Mouse (Mus musculus) forebrain, embryonic 14.5 days (tissue): Measurements from ENCODE around the gene Elovl1. TPM values are rescaled to one million over a fixed set of nuclear protein-coding genes. Genes with fewer than 3 reads are reported as not detected.

Experiments
- ATAC-seq: fragments of 200-750 bp; cut with Nextera tagmentation; 2 replicates; pipeline ENCODE4 v1.8.0; 2017; ENCODE audit warnings: mild to moderate bottlenecking, moderate library complexity
- DNase-seq: peaks from one replicate; pipeline ENCODE4 v3.0.0-alpha.2; 2015; ENCODE audit warnings: low spot score
- H3K27ac ChIP-seq: fragments of 300-500 bp; sonication (generic); 2 replicates; pipeline ENCODE4 v1.5.1; 2014; ENCODE audit warnings: low read depth, mild to moderate bottlenecking, control low read depth, low read length, moderate library complexity
- H3K27me3 ChIP-seq: fragments of 300-500 bp; sonication (generic); replicated peaks from 2 replicates; pipeline ENCODE4 v1.6.1; 2014; ENCODE audit warnings: low read length, control low read depth, mixed read lengths; ENCODE audit not compliant: control insufficient read depth, insufficient read depth
- H3K36me3 ChIP-seq: fragments of 300-500 bp; sonication (generic); 2 replicates; pipeline ENCODE4 v1.6.1; 2014; ENCODE audit warnings: low read length, control low read depth; ENCODE audit not compliant: control insufficient read depth, insufficient read depth
- H3K4me1 ChIP-seq: fragments of 300-500 bp; sonication (generic); 2 replicates; pipeline ENCODE4 v1.6.1; 2014; ENCODE audit warnings: antibody characterized with exemption, low read length, control low read depth; ENCODE audit not compliant: control insufficient read depth, insufficient read depth
- H3K4me2 ChIP-seq: fragments of 300-500 bp; sonication (generic); 2 replicates; pipeline ENCODE4 v1.6.1; 2014; ENCODE audit warnings: mild to moderate bottlenecking, control low read depth, low read length
- H3K4me3 ChIP-seq: fragments of 300-500 bp; sonication (generic); 2 replicates; pipeline ENCODE4 v1.5.1; 2014; ENCODE audit warnings: low read depth, low read length, control low read depth
- H3K9ac ChIP-seq: fragments of 300-500 bp; sonication (generic); 2 replicates; pipeline ENCODE4 v1.6.1; 2014; ENCODE audit warnings: mild to moderate bottlenecking, low read length, control low read depth, moderate library complexity
- H3K9me3 ChIP-seq: fragments of 300-500 bp; sonication (generic); replicated peaks from 2 replicates; pipeline ENCODE4 v1.6.1; 2016; ENCODE audit warnings: low read length, control low read depth, mixed read lengths; ENCODE audit not compliant: control insufficient read depth
- WGBS: fragments of 180-500 bp; shearing (Covaris S2); extraction: QIAGEN DNeasy Blood & Tissue Kit; methylation state at CpG from one replicate; pipeline ENCODE4 v1.1.7; 2014; 5-methylcytosine and 5-hydroxymethylcytosine counted together
- polyA plus RNA-seq: library from polyadenylated mRNA; unstranded; fragments of >200 nt; fragmentation: Nextera tagmentation; extraction: Ambion mirVana; gene quantifications from 2 replicates; pipeline ENCODE4 v1.2.1, GENCODE M21; 2014

The Elovl1 gene
- polyA plus RNA-seq, 1 experiment from 2014 or later = 28.9 TPM

GRCm38 (mm10) chr4:118476773-118477530, 49.1 kb downstream of the Elovl1 start:
- no peaks in the 10 kb centered on the region for H3K4me1 ChIP-seq
- H3K27ac ChIP-seq = no peak overlapping the region
- 52% methylated on average over 15 of the region's 15 CpGs for WGBS
- H3K9me3 ChIP-seq = no peaks in the 10 kb centered on the region
- no peak for ATAC-seq
- H3K27me3 ChIP-seq = no peaks in the 10 kb centered on the region
- no peak for DNase-seq
- no peak overlapping the region for H3K9ac ChIP-seq
- no peak overlapping the region for H3K4me2 ChIP-seq
- H3K36me3 ChIP-seq = no peaks in the 10 kb centered on the region
- no peak overlapping the region for H3K4me3 ChIP-seq

Other genes starting within 250 kb of the Elovl1 start
- 51.4 and 66.7 TPM in 2 replicates for gene Kdm4a, start 248.1 kb upstream of the Elovl1 start, polyA plus RNA-seq
- gene Ptprf, start 136.7 kb upstream of the Elovl1 start, polyA plus RNA-seq = 42.0 and 50.2 TPM in 2 replicates
- gene Szt2, start 18.8 kb upstream of the Elovl1 start, polyA plus RNA-seq = 8.0 and 10.0 TPM in 2 replicates
- 119 TPM in 2 replicates for gene Med8, start 18.8 kb upstream of the Elovl1 start, polyA plus RNA-seq
- gene Cdc20, start 9.3 kb downstream of the Elovl1 start, polyA plus RNA-seq = 116 and 151 TPM in 2 replicates
- 0.18 and 0.22 TPM in 2 replicates for gene Mpl, start 29.4 kb downstream of the Elovl1 start, polyA plus RNA-seq
- gene Tie1, start 62.0 kb downstream of the Elovl1 start, polyA plus RNA-seq = 10.8 and 12.4 TPM in 2 replicates
- not detected in 2 replicates for gene 2610528J11Rik, start 98.9 kb downstream of the Elovl1 start, polyA plus RNA-seq
- gene Tmem125, start 116.0 kb downstream of the Elovl1 start, polyA plus RNA-seq = not detected in 2 replicates
- 0.81 and 0.91 TPM in 2 replicates for gene Cfap57, start 192.7 kb downstream of the Elovl1 start, polyA plus RNA-seq
- gene Ebna1bp2, start 192.7 kb downstream of the Elovl1 start, polyA plus RNA-seq = 167 and 176 TPM in 2 replicates
- gene Olfr62, start 230.9 kb downstream of the Elovl1 start, polyA plus RNA-seq = not detected in 2 replicates